Mouse (Mus musculus): ENCODE measurements around the gene Spsb2.
"Not testable (repeated sequence)": the region's sequence is repeated elsewhere in the genome, so short reads cannot be mapped to it uniquely, and the experiment has no call there.

The Spsb2 gene

DNA sequence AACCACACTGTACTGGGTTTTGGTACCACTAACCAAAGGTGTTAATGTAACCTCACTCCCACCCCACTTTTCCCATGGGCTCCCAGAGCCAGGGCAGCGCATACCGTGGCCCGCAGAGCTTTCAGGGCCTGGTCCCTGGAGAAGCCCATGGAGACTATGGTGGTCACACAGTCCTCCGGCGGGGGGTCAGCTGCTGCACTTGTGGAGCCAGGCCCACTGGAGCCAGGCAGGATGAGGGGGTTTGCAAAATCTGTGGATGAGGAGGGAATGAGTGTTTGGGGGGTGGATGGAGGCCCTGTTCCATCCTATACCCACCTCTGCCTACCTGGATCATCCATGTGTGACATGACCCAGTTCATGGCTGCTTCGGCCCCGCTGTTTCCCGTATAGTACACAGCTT is 9.1 kb downstream of the Spsb2 start:
- DNase-seq (ENCODE audit: low spot score), result no peak

DNA sequence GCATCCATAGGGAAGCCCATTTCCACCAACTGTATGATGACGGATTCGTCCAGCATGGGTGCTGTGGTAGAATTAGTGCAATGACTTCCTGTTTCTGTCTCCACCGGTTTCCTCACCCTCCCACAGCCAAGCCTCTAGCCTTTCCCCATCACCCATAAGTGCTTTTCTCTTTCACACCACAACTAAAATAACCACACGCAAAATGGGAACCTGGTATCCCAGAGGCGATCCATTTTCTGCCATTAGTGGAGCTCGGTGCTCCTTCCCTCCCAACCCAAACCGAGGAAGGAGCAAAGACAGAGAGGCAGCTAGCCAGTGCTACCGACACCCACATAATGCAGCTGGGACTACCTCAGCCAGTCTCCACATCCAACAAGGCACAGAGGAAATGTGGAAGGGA is 9.5 kb downstream of the Spsb2 start:
- no peak for DNase-seq (ENCODE audit: low spot score)

DNA sequence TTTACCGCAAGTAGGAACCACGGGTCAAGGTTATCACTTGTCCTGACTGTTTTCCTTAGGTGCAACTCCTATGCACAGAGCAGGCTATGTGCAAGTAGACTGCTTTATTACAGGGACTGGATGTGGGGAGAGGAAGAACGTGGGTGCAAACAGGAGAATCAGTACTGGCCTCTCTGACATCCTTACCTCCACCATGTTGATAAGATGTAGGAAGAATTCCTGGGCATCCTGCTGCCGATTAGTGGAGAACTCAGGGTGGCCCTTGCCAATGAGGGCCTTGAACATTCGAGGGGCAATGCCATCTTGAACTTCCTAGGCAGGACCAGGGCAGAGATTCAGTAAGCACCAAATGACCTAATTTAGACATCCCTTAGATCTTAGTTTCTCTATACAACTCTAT is 12.4 kb downstream of the Spsb2 start:
- DNase-seq (ENCODE audit: low spot score), result no peak

DNA sequence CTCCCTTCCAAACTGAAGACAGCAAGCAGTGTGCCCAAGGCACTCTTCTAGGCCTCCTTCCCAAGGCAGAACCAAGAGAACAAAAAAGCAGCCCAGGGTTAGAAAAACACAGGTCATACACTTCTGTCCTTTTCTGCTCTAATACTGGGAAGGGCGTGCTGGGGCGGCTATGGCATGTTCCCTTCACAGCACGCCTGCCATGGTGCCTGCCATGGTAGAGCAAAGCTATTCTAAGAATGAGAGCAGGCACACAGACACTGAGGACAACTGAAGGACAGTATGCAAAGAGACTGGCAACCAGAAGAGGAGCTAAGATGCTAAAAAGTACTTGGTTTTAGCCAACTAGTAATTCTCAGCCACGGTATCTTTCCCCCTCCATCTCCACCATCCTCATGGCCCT is 13.6 kb downstream of the Spsb2 start:
- DNase-seq (ENCODE audit: low spot score), result no peak

DNA sequence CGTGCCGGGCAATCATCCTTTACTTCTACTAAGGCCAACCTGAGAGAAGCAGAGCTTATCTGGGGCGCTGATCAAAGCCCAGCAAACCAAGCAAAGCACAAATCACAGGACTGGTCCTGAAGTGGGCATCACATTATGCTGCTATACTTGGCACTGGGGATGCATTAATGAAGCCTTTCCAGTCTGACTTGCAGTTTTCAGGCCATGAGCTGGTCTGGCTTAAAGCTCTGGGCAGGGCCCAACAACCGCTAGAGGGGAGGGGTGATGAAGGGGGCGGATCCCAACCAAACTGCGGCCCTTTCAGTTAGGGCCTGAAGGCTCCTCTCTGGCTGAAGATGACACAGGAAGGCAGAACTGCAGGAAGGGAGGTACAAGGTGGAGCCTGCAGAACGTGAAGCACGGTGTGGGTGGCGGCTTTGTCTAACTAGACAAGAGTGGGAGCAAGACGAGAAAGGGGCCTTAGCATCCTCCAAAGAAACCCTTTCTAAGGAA is 19.7 kb downstream of the Spsb2 start:
- DNase-seq (ENCODE audit: low spot score), result peak; percentile 53

DNA sequence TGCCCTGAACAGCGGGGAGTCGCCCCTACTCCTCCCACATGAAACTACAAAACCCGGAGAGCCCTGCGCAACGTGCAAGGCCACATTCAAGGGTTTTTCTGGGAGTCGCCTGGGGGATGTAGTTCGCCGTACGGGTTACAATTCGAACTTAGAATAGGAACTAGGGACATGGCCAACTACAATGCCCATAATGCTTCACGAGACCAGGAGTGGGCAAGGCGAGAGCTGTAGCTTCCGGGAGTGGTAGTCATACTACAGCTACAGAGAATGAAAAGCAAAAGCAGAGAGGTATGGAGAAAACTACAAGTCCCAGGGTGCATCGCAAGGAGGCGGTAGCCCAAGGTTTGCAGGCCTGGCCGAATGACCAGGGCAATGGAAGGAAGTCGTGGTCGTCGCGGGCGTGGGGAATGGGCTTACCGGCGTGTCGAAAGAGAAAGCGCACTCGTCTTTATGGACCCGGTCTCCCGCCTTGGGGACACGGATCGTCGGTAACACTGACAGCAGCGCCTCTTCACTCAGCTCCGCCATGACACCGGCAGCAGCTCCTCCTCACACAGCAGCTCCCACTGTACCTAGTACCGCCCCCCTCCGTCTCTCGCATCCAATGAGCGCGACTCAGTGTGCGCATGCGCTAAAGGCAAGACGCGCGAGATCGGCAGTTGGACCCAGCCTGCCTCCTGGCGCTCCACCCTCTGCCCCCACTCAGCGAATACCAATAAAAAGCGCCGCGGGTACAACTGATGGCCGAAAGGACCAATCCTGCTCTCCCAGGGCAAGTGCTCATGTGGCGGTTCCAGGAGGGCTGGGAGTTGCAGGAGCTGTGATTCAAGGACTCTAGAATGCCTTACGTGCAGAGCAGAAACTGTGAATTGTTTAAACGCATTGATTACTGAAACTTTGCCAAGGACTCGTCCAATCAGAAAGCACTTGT is 20.7 kb downstream of the Spsb2 start, which contains the start of the genes Usp5 and Cdca3:
Usp5 (minus strand) TSS at position 617 of the 931 bp plus-strand sequence.
Cdca3 (plus strand) TSS at position 680 of the 931 bp plus-strand sequence.
- peak; percentile 100 for DNase-seq (ENCODE audit: low spot score)

DNA sequence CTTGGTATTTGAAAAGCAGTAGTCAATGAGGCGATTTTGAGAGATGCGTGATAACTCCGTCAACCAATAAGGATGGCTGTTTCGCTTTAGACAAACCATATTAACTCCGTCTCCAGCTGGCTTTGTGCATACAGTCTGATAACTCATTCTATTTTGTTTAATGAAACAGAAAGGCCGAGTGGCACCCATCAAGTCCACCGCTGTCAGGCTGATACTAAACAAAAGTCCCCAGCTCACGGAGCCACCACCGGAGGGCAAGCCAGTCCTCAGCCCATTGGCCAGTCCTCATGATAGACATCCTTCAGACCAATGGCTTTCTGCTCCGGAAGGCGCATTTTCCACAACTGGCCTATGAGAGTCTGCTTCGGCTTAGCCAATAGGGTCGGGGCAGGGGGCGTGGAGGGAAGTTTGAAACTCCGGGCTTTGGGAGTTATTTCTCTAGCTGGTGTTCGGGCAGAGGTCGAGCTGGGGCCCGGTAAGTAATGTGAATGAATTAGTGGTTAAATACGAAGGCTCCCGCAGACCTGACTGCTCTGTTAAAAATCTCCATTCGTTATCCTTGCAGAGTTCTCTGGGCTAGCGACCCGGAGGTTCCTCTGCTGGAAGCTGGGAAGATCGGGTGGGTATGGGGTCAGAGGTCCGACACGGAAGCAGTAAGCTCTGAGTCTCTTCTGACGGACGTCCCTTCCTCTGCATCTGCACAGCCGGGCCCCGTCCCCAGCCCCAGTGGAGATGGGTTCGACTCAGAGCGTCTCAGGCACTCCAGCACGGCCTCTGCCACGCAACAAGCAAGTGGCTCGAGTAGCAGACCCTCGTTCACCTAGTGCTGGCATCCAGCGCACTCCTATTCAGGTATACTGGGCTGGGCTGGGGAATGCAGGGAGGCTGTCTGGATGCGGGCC is 21.6 kb downstream of the Spsb2 start:
- peak; percentile 99 for DNase-seq (ENCODE audit: low spot score)

DNA sequence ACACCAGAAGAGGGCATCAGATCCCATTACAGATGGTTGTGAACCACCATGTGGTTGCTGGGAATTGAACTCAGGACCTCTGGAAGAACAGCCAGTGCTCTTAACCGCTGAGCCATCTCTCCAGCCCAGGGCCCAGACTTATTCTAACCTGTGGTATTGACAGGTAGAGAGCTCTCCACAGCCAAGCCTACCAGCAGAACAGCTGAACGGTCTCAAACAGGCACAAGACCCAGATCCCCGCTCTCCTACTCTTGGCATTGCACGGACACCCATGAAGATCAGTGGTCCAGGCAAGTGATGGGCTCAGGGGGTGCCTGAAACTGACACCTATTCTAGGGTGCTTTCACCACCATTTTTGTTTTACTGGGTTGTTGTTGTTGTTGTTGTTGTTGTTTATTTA is 22.7 kb downstream of the Spsb2 start:
- not testable (repeated sequence) for DNase-seq (ENCODE audit: low spot score)

DNA sequence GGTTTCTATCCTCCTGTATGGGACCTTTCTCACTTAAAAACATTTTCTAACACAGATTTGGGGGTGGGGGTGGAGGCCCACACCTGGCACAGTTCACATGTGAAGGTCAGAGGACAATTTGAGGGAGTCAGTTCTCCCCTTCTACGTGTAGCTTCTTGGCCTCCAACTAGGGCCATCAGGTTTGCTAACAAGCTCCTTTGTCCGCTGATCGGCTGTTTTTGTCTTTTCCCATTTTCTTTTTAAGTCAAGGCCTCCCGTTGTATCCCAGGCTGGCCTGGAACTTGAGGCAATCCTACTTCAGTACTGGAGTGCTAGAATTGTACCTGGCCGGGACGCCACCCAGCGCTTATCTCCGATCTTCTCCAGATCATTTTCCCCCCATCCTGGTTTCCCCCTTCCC is 23.2 kb downstream of the Spsb2 start:
- DNase-seq (ENCODE audit: low spot score), result no peak

DNA sequence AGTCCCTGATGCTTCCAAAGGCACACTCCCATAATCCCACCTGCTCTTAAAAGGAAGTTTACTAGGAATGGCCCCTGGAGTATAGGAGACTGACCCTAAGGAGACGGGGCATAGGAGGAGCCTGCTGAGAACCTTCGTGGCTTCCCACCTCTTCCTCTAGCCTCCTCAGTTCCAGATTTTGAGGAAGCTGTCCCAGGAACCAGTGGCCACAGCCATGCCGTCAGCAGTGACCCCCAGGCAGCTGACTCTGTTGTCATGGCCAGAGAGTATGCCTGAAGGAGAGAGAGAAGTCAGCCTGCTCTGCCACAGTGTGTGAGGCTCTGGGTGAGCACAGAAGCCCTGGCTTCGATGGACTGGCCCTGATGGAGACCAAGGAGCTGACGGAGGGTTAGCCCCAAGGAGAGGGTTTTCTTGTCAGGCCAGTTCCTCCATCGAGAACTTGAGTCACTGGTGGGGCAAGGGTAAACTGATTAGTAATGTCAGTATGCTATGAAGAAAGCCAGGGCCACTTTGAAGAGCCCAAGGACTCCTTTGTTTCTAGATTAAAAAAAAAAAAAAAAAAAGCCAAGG is 26.1 kb downstream of the Spsb2 start:
- DNase-seq (ENCODE audit: low spot score), result no peak

DNA sequence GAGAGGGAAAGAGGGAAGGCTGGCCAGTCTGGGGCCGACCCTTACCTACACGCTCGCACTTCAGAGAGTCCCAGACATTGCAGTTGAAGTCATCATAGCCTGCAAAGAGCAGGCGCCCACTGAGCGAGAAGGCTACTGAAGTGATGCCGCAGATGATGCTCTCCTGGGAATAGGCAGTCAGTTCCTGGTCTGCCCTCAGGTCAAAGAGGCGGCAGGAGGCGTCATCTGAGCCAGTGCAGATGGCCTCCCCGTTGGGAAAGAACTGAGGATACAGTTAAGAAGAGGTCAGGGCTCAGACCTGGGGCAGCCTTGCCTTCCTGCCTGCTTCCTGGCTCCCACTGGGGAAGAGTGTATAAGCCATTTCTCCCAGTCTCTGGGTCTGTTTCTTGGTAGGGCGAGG is 27.1 kb downstream of the Spsb2 start:
- peak; percentile 48 for DNase-seq (ENCODE audit: low spot score)

DNA sequence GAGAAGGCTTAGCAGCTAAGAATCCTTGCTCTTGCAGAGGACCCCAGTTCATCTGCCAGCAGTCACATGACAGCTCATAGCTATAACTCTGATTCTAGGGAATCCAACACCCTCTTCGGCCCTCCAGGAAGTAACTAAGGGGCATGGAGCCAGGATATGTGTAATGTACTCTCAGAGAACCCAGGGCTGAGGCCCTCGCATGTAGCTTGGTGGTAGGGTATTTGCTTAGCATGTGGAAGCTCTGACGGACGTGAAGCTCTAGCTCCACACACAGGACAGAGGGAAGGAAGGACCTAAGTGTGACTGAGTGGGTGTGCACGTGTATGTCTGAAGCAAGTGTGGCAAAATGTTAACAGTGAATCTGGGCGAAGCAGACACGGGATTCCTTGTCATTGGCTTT is 27.9 kb downstream of the Spsb2 start:
- no peak for DNase-seq (ENCODE audit: low spot score)

DNA sequence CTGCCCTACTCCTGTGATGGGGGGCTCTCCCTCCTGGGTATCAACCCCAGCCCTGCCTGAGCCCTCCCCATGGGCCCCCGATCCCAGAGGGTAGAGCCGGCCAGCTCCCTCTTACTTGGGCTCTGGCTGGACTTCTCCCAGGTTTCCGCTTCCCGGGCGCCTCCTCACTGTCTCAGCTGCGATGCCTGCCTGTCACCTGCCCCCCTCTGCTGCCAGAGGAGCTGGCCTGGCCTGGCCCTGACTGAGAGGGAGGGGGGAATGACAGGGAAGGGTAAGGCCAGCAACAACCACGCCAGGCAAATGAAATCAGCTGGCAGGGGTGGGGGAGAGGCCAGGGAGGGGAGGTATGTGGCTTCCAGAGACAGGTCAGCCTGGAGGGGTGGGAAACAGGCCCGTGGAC is 31.3 kb downstream of the Spsb2 start:
- DNase-seq (ENCODE audit: low spot score), result no peak

DNA sequence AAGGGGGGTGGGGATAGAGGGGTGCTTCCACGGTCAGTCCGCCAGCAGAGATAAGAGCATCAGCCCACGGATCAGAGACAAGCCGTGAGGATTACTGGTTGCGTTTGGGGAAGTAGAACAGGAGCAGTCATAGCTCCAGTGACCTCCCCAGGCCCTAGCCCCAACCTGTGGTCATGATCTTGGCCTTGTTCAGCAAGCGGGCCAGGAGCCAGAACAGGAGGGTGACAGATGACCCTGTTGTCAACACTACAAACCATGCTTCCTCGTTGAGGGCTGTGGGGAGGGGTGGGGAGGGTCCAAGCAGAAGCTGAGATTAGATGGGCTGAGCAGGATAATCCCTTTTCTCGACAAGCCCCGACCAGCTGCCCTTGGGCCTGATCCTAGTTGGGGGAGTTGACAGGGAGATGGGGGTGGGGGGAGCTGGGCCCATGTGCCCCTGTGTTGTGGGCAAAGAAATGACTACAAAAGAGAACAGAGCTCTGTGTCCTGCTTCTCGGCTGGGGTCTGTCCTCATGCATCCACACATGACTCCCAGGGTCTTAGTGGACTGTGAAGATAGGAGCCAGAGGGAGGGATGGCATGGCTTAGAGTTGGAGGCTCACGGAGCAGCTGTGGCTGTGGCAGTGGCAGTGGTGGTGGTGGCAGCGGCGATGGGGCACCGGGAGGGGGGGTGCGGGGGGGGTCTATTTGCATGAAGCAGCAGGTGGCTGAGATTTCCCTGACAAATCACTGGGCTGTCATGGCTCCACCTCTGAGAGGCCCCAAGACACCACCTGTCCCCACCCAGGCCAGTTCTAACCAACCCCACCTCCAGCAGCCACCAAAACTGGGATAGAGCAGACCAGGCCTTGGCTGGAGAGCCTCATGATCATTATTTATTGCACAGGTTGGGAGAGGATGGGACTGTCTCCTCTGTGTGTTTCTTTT is 32.0 kb downstream of the Spsb2 start, which contains the start of gene Gnb3:
Gnb3 (minus strand) TSS at position 35 of the 927 bp plus-strand sequence.
- DNase-seq (ENCODE audit: low spot score), result no peak

DNA sequence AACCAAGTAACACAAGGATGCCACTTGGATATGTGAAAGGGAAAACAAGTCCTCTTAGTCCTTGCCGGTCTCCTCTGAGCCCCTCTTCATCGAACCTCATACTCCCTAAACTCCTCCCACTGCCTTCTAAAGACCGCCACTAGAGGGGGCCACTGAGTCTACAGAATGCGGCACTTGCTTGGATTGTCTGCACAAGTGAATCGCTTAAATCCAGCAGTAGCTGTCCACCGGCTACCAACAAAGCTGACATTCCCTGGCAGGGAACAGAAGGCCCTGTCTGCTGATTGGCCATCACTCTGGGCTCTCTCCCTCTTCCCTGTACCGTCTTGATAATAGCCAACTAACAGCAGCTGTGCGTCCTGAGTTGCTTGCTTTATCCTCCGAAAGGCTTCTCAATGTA is 38.8 kb downstream of the Spsb2 start:
- peak; percentile 99 for DNase-seq (ENCODE audit: low spot score)

DNA sequence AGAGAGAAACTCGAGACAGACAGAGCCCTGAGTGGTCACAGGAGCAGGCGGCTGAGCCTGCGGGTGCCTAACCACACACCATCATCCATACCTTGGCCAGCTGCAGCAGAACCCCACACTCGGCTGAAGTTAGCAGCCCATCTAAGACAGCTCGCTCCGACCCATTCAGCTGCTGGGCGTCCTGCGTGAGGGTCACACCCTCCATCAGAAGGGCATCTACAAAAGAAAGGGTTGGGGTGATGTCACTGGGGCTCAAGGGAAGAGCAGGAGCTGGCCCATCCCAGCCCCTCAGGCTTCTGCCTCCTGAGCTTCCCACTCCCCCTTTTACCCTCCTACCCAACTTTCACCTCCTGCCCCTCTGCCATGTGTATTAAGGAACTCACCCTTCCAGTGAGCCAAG is 42.1 kb downstream of the Spsb2 start:
- no peak for DNase-seq (ENCODE audit: low spot score)

DNA sequence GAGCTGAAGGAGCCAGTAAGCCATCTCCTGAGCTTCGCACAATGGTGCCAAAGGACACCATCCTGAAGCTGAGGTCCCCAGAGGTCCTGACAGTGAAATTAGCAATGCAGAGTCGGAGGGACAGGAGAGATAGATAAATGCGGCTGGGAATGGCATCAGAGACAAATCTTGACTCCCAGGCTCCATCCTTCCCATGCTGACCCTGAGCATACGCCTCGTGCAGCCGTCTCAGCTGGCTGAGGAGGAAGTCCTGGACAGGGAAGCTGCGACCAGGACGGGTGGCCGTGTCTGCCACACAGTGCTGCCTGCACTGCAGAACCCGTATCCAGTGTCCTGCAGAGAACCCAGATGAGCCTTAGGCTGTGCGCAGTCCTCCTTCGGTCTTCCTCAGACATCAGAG is 46.2 kb downstream of the Spsb2 start:
- no peak for DNase-seq (ENCODE audit: low spot score)

DNA sequence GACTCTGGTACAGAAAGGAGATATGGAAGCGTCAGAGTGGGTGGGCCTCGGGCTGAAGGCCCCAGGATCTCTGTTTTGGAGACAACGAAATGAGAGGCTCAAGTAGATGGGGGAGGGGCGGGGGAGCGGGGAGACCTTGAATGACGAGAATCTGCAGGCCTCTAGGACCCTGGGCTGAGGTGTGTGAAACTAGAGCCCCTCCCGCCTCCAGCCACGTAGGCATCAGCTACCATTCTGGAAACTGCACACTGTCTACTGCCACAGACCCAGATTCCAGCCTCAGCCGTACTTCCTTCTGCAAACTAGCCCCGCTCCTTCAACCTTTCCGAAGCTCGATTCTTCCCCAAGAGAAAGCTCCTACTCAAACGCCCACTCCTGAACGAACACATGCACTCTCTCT is 47.9 kb downstream of the Spsb2 start:
- peak; percentile 84 for DNase-seq (ENCODE audit: low spot score)

DNA sequence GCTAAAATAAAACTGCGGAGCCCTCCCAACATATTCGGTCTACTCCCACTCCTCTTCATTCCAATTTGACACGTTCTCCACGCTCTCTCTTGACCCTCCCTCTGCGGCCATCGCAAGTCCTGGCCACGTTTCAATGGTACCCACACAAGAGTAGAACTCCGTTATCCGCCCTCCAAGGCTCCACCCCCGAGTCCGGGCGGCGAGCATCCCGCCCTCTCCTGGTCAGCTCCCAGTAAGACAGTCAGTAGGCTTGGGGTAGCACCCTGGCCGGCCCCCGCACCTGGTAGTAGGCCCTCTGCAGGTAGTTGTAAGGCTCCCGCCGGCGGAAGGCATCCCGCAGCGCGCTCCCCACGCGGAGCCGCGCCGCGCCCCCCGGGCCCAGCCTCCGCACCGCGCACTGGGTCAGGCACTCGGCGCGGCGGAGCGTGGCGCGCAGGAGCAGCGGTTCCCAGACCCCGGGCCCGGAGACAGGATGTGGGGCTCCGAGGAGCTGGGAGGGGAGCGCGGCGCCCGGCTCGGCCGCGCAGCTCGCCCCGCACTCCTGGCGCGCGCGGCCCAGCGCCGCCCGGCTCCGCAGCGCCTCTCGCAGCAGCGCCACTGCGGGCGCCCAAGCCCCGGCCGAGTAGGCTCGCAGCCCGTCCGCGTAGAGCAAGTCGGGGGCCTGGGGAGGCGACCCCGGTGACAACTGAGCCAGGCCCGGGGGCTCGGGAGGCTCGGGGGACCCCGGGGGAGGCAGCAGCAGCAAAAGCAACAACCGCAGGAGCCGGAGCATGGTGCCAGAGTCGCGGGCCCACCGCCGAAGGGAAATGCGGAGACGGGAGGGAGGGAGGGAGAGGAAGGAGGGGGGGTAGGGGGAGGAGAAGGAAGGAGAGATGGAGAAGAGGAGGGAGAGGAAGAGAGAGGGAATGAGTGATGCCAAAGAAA is 48.7 kb downstream of the Spsb2 start, which contains the start of gene P3h3:
P3h3 (minus strand) TSS at position 837 of the 924 bp plus-strand sequence.
- peak; percentile 93 for DNase-seq (ENCODE audit: low spot score)
